Mouse (Mus musculus) 3134 (cell line): ENCODE measurements around the gene Prox1.

ENCODE experiments used
- DNase-seq: peaks from one replicate; pipeline ENCODE4 v3.0.0-alpha.2; 2011; ENCODE audit warnings: low spot score; ENCODE audit not compliant: insufficient read length; ENCODE audit errors: extremely low read depth

Prox1 gene

DNA sequence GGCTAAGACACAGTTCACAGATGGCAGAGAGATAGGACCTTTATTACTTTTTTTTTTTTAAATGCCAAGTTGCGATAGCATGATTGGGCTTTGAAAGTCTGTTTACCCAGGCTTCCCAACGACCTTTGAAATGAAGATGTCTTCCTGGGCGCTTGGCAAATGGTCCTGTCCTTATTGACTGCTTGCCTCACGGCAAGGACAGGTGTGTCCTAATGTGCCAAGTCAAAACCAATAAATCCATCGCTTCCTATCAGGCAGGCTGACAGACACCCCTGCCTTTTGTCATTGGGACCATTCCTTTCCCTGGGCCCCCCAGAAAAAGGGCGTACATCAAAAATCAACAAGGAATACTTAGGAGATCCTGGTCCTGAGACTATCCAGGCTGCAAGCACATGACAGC, 22.7 kb downstream of the Prox1 start:
- no peak for DNase-seq

DNA sequence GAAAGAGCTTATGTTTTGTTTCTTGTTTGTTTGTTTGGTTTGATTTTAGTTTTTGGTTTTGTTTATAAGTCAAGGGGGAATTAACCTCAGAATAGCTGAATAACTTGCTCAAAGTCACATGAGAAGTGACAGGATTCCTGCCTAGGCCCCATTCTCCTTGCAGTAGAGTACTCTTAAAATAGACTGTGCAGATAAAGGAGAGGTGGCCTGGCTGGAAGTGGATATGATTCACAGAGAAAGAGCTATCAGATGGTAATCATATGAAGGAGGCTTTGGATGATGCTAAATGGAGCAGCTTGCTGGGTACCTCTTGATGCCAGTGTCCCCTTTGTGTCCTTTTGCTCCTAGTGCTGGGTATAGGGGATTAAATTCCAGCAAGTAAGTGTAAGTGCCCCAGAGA, 26.1 kb downstream of the Prox1 start:
- no peak for DNase-seq

DNA sequence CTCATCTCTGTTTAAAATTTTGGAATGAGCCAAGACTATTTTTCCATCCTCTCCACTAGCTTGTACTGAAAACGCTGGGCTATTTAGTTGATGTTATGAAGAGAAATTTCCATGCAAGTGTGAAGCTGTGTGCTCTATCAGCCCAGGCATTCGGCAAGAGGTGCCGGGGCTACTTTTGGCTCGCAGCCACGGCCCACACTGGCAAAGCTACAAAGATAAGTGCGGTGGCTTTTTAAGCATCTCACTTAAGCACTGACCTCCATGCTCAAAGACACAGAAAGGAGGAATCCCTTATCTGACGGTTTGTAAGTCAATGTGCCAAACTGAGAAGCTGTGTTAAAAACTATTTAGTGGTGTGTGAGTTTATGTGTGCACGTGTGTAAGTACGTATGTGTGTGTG, 26.9 kb downstream of the Prox1 start:
- no peak for DNase-seq

DNA sequence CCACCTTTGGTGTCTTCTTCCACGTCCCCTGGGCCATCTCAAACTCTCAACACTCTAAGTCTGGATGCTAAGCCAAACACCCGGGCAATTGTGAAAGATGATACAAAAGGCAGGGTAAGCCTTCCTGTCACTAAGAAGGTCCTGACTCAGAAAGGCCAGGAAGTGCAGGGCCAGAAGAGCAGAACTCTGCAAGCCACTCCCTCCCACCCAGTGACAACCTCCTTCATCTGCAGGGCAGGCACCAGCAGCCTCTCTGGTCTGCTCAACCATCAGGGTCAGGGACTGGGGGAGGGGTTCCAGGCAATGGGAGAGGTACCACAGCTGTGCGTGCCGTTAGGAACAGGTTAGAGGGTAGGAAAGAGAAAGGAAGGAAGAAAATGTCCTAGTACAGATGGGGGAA, 27.9 kb downstream of the Prox1 start:
- no peak for DNase-seq

DNA sequence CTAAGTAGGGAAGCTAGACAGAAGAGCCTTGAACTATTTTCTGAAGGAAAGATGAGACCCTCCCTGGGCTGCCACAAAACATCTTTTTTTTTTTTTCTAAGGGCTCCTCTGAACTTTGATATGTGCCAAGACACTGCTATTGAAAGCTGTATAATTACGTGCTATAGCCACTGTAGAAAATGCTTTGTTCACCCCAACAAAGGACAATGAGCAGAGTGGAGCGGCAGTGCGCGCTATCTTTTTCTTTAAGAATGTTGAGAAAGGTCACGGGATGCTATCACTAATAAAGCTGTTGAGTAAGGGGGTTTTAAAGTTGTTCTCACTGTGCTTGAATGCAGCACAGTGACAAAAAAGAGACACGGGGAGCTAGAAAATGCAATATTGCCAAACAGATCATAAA, 30.0 kb downstream of the Prox1 start:
- DNase-seq = no peak

DNA sequence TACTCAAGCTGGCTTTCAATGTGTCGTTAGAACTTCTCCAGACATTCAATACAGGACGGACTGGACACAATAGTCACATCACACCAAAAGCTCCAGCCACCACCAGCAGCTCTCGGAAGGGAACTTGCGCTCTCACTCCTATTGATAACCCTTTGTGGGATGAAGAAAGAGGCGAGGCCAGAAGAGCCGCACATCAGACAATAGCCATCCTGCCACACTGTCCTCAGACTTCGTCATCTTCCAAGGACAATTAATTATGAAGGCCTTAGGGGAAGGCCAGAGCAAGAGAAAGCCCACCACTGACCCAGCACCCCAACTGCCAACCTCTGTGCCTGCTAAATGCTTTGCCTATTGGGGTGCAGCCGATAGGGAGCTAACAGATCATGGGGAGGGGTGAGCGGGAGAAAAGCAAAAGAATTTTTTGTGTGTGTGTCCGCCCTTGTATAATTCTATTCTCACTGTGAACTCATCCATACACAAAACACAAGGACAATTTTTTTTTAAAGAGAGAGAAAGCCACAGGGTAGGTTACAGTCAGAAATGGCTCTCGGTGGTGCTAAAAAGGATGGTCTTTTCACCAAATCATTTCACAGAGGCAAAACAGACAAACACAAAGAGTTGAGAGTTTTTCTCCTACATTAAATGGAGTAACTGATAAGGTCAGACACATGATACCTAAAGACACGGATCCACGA, 30.7 kb downstream of the Prox1 start:
- no peak for DNase-seq

DNA sequence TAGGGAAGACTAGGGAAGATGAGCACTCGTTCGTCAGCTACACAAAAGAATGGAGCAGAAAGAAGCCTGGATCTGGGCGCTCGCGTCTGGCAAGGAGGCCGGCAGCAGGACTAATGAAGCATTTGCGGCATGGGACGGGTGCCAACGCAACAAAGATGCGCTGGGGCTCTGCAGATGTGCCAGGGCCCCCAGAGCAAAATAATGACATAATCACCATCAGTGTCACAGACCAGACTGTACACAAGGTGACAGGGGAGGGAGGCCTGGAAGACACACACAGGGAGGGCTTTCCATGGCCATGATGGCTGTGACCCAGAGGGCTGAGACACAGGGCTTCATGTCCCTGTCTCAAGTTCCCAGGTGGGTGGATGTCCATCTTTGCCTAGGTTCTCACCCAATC, 32.6 kb downstream of the Prox1 start:
- no peak for DNase-seq

DNA sequence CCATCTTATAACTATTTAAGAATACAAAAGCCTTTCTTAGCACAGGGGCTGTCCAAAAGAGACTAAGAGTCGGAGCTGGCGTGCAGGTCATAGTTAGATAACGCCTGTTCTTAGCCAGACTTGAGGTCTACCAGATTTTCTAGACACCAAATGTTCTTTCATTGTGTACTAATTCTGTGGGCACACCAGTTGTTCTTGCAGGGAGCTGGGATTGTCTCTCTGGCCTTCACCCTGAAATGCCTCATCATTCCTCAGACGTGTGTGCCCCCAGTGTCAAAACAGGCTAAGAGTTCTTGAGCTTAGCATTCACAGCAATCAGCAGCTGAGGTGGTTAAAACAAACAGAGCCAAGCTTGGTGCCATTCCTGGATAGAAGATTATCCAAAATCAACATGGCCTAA, 37.6 kb downstream of the Prox1 start:
- no peak for DNase-seq

DNA sequence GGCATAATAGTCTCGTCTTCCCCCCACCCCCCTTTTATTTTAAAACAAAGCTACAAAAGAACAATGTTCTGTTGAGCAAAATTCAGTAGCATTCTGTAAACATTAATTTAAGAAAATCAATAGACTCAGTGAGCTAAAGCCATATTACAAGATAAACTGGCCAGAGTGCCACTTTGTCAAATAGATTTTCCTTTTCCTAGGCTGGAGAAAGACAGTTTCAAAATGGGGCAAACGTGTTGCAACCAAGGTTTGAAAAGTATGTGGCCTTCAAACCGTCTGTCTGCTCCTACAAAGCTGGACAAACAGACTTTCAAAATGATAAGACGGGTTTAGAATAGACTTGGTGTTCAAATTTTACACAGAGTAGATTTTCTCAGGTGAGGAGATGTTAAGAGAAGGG, 39.6 kb downstream of the Prox1 start:
- no peak for DNase-seq

DNA sequence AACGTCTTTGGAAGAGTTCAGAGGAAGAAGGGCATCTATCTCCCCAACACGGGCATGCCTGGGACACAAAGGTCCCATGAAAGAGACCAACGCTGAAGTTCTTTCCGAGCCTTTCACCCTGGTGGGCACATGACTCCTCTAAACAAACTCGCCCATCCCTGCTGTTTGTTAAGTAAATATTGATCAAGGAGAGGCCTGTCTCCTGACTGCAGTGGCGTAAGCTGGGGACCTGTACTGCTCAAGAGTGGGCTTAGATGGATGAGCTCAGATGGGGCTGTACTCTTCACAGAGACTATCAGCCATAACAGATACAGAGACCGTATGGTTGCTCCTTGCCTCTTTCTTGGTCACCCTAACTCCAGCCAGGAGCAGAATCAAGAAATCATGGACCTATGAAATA, 41.0 kb downstream of the Prox1 start:
- no peak for DNase-seq

DNA sequence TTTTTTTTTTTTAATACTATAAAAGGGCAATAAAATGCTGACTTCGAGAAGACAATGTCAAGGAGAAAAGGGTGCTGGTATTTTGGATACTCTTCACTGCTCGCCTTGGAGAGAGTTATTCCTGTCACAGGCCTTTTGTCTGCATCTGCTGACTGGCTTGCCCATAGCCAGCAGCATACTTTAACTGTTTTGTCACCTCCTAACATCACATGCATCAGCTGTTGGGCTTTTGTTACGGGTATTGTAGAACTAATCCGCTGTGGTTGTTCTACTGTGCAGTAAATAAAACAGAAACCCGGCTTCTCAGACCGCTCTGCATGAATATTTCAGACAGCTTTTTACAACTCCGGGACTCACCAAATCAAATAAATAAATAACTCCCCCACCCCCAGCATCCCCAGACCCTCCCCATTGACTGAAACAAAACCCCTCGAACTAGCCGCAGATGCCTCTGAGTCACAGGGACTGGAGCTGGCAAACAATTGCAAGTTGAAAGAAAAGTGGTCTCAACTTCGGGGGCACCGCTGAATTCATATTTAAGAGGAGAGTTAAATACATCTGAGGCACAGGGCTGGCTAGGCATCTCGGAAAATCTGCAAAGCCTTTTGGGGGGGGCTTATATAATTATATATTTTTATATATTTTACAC, 41.7 kb downstream of the Prox1 start:
- no peak for DNase-seq

DNA sequence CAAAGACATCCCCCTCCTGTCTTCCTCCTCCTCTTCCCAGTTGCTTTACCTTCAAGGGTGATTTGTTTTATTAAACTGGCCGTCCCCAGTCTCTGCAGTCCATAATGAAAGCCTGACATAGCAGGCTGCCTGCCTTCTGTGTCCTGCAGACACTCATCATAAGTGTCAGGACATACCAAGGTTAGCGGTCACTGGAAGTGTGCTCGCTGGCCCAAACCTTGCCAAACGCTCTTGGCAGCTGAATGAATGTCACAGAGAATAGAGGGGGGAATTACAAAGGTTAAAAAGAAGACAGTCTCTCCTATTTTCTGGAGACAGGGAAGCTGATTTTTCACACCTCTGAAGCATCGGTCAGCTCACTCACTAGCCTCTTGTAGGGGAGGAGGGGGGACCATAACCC, 42.6 kb downstream of the Prox1 start:
- no peak for DNase-seq

DNA sequence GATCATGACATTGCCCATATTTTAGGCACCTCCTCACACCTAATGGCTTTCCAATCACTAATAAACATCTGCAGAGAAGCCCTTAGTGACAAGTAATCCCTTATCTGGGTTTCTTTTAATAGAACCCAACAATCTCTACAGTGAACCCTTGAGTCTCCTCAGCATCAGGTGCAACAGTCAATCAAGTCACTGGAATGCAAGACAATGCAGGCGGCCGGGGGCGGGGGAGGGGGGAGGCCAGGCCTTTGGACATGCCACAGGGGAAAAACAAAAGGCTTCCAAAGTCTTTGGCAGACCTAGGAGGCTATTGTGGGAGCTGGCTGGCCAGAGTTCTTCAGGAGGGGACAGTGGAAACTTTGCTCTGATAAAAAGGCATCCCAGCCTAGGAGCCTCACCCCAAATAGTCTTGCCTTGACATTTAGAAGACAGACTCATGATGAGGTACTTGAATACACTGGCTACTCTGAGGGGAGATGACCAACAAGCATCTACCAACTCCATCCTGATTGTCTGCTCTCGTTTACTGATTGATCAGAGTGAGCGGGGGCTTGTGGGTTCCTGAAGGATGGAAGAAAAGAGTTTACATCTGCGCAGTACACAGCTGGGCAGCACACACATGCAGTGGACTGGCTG, 43.2 kb downstream of the Prox1 start:
- no peak for DNase-seq

DNA sequence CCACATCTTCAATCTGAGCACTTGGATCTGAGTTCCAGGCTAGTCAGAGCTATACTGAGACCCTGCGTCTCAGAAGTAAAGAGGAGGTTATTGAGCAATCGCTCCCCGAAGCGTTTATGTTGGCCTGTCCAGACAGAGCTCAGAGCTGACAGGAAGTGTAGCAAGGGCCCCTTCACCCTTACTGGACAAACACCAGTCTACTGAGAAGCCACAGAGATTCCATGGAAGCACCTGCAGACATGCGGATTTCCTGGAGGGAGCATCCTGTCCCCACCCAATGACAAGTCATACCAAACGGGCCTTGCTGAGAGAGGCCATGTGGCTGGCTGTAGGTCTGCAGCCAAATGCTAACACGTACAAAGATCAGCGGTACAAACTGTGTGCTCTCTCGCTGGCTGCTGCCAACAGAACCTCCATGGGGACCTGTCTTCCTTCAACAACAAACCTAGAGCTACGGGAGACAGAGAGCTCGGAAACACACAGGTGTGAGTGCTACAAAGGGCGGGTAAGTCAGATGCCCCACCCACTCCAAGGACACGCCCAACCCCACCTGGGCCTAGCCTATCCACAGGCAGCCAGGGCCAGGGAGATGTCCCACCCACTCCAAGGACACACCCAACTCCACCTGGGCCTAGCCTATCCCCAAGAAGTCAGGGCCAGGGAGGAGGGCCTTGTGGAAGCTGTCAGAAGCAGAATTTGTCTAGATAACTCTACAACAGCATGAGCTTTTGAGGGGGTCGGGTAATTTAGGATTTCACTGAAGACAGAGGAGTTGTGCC, 45.4 kb downstream of the Prox1 start:
- DNase-seq = no peak

DNA sequence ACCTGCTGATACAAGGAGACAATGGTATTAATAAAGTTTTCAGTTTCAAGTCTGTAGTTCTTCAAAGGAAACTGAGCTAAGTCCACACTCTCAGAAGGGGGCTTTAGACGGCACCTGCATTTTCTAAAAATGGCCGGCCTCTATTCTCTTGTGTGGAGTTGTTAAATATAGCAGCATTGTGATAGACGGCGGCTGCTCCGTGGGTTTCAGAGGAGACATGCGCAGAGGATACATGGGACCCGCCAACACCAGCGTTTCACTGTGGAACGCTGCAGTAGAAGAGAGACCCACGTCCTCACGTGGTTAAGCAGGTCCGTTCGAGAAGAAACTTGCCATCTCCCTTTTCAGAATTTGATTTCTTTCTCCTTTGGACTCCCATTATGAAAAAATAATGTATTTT, 47.1 kb downstream of the Prox1 start:
- no peak for DNase-seq

DNA sequence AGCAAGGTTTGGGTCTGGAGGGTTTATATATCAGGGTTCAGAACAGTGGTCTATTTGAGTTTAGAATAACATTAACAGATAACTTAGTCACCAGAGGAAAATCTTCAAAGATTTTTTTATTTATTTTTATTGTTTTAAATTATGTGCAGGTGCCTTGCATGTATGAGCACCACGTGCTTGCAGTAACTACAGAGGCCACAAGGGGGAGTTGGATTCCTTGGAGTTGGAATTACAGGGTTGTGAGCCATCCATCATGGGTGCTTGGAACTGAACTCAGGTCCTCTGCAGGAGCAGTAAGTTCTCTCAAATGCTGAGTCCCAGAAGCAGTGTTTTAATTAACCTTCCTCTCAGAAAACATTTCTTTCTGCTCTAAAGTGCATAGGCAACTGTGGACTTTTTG, 54.5 kb downstream of the Prox1 start:
- DNase-seq = no peak

DNA sequence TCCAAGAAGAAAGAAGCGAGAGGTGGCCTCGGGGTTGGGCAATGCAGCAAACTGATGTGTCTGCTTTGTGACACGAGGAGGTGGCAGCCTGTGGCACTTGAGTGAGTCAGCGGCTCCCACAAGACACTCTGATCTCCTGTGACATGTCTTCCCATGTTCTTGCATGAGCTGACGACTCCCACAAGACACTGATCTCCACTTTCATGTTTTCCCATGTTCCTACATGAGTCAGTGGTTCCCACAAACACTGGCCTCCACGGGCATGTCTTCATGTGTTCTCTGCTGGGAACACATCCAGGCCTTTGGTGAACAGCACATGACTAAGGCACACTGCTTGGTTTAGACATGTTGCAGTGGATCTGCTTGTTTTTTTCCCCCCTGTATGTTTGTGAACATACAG, 58.8 kb downstream of the Prox1 start:
- no peak for DNase-seq

DNA sequence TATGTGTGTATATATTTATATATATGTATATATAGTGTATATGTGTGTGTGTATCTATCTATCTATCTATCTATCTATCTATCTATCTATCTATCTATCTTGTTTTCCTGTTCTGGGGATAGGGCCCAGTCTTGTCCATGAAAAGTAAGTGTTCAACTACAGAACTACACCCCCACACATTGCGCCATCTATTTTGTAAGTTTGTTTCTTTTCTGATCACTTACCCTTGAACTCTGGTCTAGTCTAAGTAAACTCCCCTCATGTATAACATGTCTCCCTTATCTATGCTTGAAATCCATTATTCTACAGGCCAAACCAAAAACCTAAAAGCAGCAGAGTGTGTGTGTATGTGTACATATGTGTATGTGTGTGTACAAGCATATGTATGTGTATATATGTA, 62.9 kb downstream of the Prox1 start:
- no peak for DNase-seq

DNA sequence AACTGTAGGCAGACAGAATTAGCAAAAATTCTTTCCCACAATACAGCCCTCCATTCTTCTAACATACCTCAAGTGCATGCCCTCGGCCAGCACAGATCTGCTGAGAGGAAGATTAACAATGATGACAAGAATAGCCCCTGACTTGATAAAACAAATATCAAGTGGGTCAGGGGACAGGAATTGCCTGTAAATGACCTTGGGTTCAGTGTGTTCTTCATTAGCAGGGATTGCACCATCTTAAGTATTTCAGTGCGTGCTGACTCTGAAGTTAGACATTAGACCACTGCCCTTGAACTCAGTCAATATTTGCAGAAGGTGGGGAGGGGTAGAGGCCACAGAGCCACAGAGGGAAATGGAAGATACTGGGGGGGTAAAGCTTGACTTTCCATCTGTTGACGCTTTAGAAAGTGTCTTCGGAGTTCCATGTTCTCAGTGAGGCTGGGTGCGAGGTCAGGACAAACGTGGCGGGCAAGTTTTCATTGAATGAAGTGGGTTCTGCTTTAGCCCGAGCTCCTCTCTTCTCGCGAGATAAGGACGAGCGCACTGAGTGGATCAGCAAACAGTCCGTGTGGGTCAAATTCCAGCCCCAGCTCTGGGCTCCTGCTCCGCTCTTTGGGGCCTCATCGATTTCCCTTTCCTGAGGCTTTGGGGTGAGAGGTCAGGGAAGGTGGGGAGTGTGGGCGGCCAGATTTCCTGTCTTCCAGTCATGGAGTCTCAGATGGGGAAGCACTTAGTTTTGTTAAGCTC, 63.7 kb downstream of the Prox1 start:
- DNase-seq = no peak

DNA sequence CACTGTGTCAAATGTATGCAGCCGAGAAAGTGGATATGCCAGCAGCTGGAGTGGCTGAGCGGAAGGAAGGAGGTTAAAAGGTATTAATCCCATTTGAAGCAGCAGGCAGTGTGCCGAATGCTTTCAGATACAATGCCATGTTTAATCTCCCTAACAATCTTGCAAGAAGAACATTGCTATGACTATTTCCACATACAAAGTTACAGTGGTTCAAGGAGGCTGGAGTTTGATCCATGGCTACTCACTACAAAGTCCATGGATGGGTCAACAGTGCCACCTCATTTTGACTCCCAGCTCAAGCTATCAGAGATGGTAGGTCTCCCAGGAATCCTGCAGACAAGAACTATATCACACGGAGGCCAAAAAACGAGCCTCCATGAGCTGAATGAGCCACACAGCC, 64.5 kb downstream of the Prox1 start:
- no peak for DNase-seq

DNA sequence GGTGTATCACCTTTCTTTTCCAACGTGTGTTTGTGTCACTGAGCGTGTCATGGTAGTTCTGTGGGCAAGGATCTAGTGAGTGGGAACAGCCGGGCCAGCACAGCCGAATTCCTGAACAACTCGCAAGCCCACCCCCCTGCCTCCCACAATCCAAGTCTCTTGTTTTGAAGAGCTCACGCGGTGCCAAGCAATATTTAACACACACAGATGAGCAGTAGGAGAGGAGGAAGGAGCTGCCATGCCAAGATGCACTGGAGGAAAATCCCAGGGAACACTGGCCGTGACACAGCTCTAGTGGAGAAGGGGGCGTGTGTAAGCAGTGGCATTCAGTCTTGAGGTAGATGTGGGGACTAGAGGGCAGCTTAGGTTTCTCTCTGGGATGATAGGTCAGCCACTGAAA, 77.2 kb downstream of the Prox1 start:
- DNase-seq = no peak
